Mouse (Mus musculus) activated CD4-positive, CD25-positive, alpha-beta regulatory T cell (primary cell): Measurements from ENCODE around the gene Fpr3. TPM values are rescaled to one million over a fixed set of nuclear protein-coding genes. Genes with fewer than 3 reads are reported as not detected.

Experiments used
- polyA plus RNA-seq, 2 experiments: library from polyadenylated mRNA; unstranded; fragments of 100-300 nt; shearing (Covaris generic); gene quantifications; one replicate each; pipeline ENCODE4 v1.2.1; 2017

Gene Fpr3
- polyA plus RNA-seq = not detected

GRCm38 (mm10) chr17:17887774-17888248 lies at the start of gene Fpr3, which contains the start of gene Fpr2:
Gene Fpr3 (plus strand): TSS chr17:17887852.
Gene Fpr2 (plus strand): TSS chr17:17887824.

DNA sequence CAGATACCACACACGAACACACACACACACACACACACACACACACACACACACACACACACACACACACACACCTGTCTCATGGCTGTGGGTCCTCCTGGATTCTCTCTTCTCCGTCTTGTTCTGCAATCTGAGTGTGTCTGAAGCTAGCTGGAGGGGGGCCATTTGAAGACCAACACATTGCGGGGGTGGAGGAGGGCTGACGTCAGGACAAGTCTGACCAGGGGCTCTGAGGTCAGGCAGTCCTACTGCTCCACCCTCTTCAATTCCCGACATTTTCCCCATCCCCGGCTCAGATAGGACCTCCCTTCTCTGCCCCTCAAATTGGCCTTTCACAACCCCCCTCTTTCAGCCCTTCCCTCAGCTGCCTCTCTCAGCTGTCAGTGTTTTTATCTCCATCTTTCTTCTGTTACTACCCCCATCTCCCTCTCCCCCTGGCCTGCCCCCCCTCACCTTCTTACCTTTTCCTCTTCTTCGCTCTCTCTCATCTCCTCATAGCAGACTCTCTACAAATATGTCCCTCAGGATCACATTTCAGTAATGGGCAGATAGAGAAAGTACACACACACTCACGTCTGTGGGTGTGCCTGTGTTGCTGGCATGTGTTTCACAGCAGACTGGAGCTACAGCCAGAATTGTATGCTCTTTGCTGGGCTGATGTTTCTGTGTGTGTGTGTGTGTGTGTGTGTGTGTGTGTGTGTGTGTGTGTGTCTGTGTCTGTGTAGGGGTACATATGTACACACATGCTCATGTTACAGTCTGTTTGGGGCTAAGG lies 32.4 kb upstream of the Fpr3 start, which contains the start of gene Has1:
TSS of gene Has1 (minus strand) at position 142 of the 775 bp plus-strand sequence.

DNA sequence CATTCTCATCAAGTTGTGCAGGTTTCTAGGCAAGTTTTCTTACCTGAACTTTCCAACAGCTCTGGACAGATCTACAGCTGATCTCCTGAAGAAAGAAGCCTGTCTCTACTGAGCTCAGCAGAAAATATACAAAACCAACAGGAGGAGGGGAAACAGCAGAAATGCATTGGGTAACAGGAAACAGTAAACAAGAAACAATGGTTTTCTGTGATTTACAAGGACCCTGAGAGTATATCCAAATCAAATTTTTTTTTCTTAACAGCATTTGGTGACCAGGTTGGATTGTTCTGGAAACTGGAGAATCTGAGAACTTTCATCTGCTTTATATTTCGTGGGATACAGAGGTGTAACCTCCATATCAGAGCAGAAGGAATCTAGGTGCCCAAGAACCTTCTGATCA lies 3.8 kb upstream of the Fpr3 start, which contains the start of gene Fpr1:
TSS of gene Fpr1 (minus strand) at position 101 of the 400 bp plus-strand sequence.

Other genes starting within 250 kb of the Fpr3 start
- gene Vmn2r90, start 184.1 kb upstream of the Fpr3 start, polyA plus RNA-seq = under 1 TPM in 1 of 2 experiments, not detected in 1; 0.15 TPM
- 1 to 10 TPM; 1.4 to 6.2 TPM for gene Spaca6, start 60.7 kb upstream of the Fpr3 start, polyA plus RNA-seq
- not detected for gene Has1, start 32.6 kb upstream of the Fpr3 start, polyA plus RNA-seq
- gene Fpr1, start 3.9 kb upstream of the Fpr3 start, polyA plus RNA-seq = under 1 TPM; 0.60 to 0.80 TPM
- under 1 TPM in 1 of 2 experiments, not detected in 1; 0.97 TPM for gene Fpr2, start within 50 bp of the Fpr3 start, polyA plus RNA-seq
- gene Fpr-rs4, start 133.9 kb downstream of the Fpr3 start, polyA plus RNA-seq = not detected
- gene Vmn2r124, start 161.6 kb downstream of the Fpr3 start, polyA plus RNA-seq = under 1 TPM; 0.06 to 0.12 TPM
- gene Vmn2r91, start 197.2 kb downstream of the Fpr3 start, polyA plus RNA-seq = under 1 TPM in 1 of 2 experiments, not detected in 1; 0.09 TPM